Mouse (Mus musculus) C2C12 (cell line): ENCODE measurements around the gene Surf2.

Experiments used
- CTCF ChIP-seq: IDR thresholded peaks from one replicate; pipeline ENCODE4 v1.5.1; 2011; ENCODE audit not compliant: control insufficient read depth, insufficient read depth, insufficient read length
- MYOD1 ChIP-seq: IDR thresholded peaks from one replicate; pipeline ENCODE4 v1.6.1; 2011; ENCODE audit warnings: low read depth; ENCODE audit not compliant: control insufficient read depth, insufficient read length

DNA sequence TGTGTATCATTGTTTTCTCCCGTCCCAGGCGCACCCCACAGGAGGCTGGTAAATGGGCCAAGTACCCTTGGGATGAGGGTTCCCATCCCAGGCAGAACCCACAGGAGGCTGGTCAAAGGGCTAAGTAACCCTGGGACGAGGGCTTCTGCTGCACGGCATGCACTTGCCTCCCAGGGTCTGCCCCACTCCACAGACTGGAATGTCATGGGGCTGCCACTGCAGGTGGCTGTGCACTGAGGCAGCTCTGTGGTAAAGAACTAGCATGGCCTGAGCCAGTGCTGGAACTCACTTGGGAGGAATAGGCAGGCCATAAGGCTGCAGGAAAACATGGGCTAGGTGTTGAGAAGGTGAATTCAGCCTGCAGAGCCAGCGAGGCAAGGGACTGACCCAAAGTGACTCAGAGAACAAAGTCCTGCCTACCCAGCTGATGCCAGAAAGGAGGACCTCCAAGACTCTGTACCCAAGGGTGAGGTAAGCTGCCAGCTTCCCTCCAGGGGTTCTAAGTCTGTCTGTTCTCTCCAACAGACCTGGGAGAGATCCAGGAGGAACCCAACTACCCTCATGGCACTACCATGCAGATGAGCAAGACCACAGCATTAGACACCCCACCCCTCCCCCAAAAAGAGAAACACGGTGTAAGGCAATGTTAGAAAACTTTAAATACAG lies 4.2 kb downstream of the Surf2 start:
- TF ChIP-seq CTCF (no peak), MYOD1 (no peak)
